Mouse (Mus musculus): ENCODE measurements around the gene Ift52. TPM values are rescaled to one million over a fixed set of nuclear protein-coding genes. Genes with fewer than 3 reads are reported as not detected.
"Not testable (repeated sequence)": the region's sequence is repeated elsewhere in the genome, so short reads cannot be mapped to it uniquely, and the experiment has no call there.

The Ift52 gene
- polyA plus RNA-seq, 1 experiment from 2014 or later, result 42.6 TPM

DNA sequence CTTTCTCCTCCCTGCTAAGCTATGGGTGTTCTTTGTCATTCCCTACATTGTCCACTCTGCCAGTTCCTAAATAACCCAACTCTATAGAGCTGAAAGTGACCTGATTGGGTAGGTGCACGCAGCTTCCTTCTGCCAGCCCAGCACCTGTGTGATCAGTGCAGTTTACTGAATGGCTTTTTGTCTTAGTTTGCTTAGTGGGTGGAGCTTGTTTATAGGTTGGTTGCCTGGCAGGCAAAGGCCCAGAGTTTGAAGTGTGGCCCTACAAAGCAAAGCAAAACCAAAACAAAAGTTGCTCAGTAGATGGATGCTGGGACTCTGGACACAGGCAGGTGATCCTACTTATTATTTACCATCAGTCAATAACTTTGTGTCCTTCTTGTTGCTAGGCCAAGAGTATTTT, 34.5 kb downstream of the Ift52 start:
- Histone ChIP-seq H3K4me1 (ENCODE audit: control insufficient read depth, insufficient read depth, low read length) (peaks cover 16% of the 10 kb centered on the region), H3K27ac (ENCODE audit: low read depth, low read length) (no peak overlapping the region), H3K27me3 (replicated peaks; ENCODE audit: control insufficient read depth, insufficient read depth, low read length) (no peaks in the 10 kb centered on the region), H3K9me3 (replicated peaks; ENCODE audit: control insufficient read depth, low read length) (no peaks in the 10 kb centered on the region), H3K4me3 (ENCODE audit: low read depth, low read length) (no peak overlapping the region), H3K9ac (ENCODE audit: low read length) (no peak overlapping the region), H3K36me3 (ENCODE audit: control insufficient read depth, insufficient read depth, low read length) (peaks cover 7% of the 10 kb centered on the region; the same call in 1 of the 2 replicates), H3K4me2 (ENCODE audit: low read length) (no peak overlapping the region)
- WGBS, result 57% methylated on average over 1 of the region's 1 CpGs
- no peak for DNase-seq (ENCODE audit: low spot score)
- ATAC-seq, result no peak

DNA sequence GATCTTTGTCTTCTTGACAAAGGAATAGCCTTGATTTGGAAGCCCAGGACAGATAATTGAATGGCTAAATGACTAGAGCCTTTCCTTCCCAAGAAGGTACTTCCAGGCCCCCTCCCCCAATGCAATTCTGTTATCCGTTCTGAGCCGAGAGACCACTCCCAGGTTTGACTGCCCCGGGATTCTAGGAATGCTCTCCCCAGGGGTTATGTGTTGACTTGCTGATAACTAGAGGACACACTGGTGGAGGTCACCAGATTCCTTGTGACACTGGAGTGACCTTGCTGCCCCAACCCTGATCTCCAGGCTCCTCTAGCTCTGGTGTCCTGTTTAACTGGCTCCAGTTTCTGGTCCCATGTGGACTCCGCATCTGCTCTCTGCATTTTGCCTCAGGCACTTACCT, 34.9 kb downstream of the Ift52 start:
- Histone ChIP-seq H3K27ac (ENCODE audit: low read depth, low read length) (no peak overlapping the region), H3K4me2 (ENCODE audit: low read length) (no peak overlapping the region), H3K4me1 (ENCODE audit: control insufficient read depth, insufficient read depth, low read length) (peaks cover 16% of the 10 kb centered on the region), H3K9ac (ENCODE audit: low read length) (no peak overlapping the region), H3K9me3 (replicated peaks; ENCODE audit: control insufficient read depth, low read length) (no peaks in the 10 kb centered on the region), H3K36me3 (ENCODE audit: control insufficient read depth, insufficient read depth, low read length) (peaks cover 4% of the 10 kb centered on the region; the same call in 1 of the 2 replicates), H3K4me3 (ENCODE audit: low read depth, low read length) (no peak overlapping the region), H3K27me3 (replicated peaks; ENCODE audit: control insufficient read depth, insufficient read depth, low read length) (no peaks in the 10 kb centered on the region)
- DNase-seq (ENCODE audit: low spot score), result no peak
- WGBS, result 33% methylated on average over 4 of the region's 4 CpGs
- no peak for ATAC-seq

DNA sequence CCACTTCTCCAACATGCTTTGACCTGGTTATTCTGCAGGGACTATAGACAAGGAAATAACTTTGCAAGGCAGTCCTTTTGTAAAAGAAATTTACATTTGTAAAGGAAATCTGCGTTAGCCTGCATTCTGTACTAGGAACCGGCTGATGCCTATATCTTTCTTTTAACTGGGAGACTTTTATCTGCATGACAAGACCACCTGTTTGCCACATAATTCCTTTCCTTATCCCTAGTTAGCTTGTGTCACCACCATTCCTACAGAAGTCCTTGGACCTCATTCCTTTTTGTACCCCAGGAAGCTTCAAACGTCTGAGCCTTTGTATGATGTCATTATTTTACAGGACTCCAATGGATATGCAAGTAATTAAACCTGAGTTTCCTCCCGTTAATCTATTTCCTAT, 35.7 kb downstream of the Ift52 start:
- H3K27ac ChIP-seq (ENCODE audit: low read depth, low read length), result no peak overlapping the region
- WGBS, result 31% methylated on average over 4 of the region's 4 CpGs
- H3K4me2 ChIP-seq (ENCODE audit: low read length), result no peak overlapping the region
- ATAC-seq, result no peak
- no peaks in the 10 kb centered on the region; the same call in 1 of the 2 replicates for H3K36me3 ChIP-seq (ENCODE audit: control insufficient read depth, insufficient read depth, low read length)
- no peak overlapping the region for H3K4me3 ChIP-seq (ENCODE audit: low read depth, low read length)
- H3K9me3 ChIP-seq (replicated peaks; ENCODE audit: control insufficient read depth, low read length), result no peaks in the 10 kb centered on the region
- peaks cover 16% of the 10 kb centered on the region for H3K4me1 ChIP-seq (ENCODE audit: control insufficient read depth, insufficient read depth, low read length)
- H3K9ac ChIP-seq (ENCODE audit: low read length), result no peak overlapping the region
- DNase-seq (ENCODE audit: low spot score), result no peak
- no peaks in the 10 kb centered on the region for H3K27me3 ChIP-seq (replicated peaks; ENCODE audit: control insufficient read depth, insufficient read depth, low read length)

DNA sequence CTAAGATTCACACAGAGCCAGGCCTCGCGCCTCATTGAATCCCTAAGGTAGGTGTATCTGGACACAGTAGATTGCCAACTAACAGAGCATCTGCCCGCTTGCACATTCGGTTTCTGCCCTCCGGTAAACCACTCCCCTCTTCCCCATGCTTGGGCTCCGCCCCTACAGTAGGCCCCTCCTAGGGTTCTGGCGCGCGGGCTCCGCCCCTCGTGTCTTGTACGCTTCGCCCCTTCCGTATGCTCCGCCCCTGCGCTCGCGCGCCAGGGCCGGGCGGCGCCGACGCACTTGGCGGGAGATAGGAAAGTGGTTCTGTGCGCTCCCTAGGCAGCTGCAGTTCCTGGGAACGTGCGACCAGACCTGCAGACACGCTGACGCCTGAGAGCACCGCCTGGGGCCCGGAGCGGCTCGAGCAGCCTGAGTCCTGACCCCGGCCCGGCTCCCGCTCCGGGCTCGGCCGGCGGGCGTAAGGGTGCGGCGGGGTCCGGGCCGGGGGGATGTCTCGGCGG, 37.2 kb downstream of the Ift52 start, which contains the start of gene Mybl2:
TSS of gene Mybl2 (plus strand) at position 353 of the 506 bp plus-strand sequence.
- DNase-seq (ENCODE audit: low spot score), result peak; percentile 98
- Histone ChIP-seq H3K27ac (ENCODE audit: low read depth, low read length) (no peak within 1 kb of the TSS), H3K4me1 (ENCODE audit: control insufficient read depth, insufficient read depth, low read length) (peaks cover 16% of the 10 kb centered on the region), H3K36me3 (ENCODE audit: control insufficient read depth, insufficient read depth, low read length) (no peaks in the 10 kb centered on the region), H3K27me3 (replicated peaks; ENCODE audit: control insufficient read depth, insufficient read depth, low read length) (no peaks in the 10 kb centered on the region), H3K4me3 (ENCODE audit: low read depth, low read length) (peak within 1 kb of the TSS; percentile 56), H3K9me3 (replicated peaks; ENCODE audit: control insufficient read depth, low read length) (no peaks in the 10 kb centered on the region), H3K9ac (ENCODE audit: low read length) (peak within 1 kb of the TSS; percentile 68), H3K4me2 (ENCODE audit: low read length) (peak within 1 kb of the TSS; percentile 99)
- ATAC-seq, result peak; percentile 100
- WGBS, result under 1% methylated on average over 48 of the region's 48 CpGs

DNA sequence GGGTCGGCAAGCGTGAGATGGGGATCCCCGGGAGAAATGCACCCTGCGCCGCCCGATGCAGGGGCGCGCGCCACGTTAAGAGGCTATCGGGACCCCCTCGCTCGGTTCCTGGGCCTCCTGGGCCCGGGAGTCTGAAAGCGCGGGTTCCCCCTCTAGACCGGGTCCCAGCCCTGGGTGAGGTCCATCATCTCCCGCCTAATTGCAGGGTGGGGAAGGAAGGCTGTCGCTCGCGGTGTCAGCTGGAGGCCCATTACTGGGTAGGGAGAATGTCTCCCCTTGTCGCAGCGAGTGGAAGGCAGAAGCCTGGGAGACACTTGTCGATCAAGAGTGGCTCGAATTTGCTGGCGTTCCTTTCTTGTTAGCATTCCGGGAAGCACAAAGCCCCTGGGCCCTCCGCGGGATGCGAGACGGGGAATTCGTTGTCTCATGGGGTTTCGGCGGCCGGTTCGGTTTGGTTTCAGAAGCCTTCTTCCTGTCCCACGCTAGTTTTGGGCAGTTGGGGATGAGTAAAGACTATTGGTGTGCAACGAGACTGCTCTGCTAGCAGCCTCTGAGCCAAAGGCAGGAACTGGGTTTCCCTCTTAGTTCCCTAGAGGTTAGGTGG, 37.8 kb downstream of the Ift52 start:
- Histone ChIP-seq H3K36me3 (ENCODE audit: control insufficient read depth, insufficient read depth, low read length) (no peaks in the 10 kb centered on the region), H3K4me3 (ENCODE audit: low read depth, low read length) (peak overlapping the region; percentile 56), H3K27me3 (replicated peaks; ENCODE audit: control insufficient read depth, insufficient read depth, low read length) (no peaks in the 10 kb centered on the region), H3K9me3 (replicated peaks; ENCODE audit: control insufficient read depth, low read length) (no peaks in the 10 kb centered on the region), H3K27ac (ENCODE audit: low read depth, low read length) (no peak overlapping the region), H3K4me1 (ENCODE audit: control insufficient read depth, insufficient read depth, low read length) (peaks cover 16% of the 10 kb centered on the region), H3K9ac (ENCODE audit: low read length) (peak overlapping the region; percentile 68), H3K4me2 (ENCODE audit: low read length) (peak overlapping the region; percentile 99)
- peak; percentile 14 for DNase-seq (ENCODE audit: low spot score)
- WGBS, result under 1% methylated on average over 34 of the region's 38 CpGs
- ATAC-seq, result peak; percentile 24

DNA sequence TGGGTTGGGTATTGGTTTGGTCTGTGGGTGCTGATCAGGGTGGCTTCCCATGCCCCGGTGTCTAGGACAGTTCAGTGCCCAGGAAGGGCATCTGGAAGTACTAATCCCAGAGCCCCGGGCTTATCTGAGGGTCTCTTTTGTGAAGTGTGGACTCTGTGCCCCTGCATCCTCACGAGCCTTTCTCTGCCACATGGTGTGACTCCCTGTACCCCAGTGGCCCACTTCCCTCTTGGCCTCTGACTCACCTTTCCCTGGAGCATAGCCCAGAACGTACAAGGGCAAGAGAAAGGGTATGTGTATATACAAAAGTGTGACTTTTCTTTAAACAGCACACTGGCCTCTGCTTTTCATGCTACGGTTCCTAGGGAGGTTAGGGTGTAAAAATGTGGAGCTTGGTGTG, 38.6 kb downstream of the Ift52 start:
- Histone ChIP-seq H3K36me3 (ENCODE audit: control insufficient read depth, insufficient read depth, low read length) (no peaks in the 10 kb centered on the region), H3K27me3 (replicated peaks; ENCODE audit: control insufficient read depth, insufficient read depth, low read length) (no peaks in the 10 kb centered on the region), H3K4me1 (ENCODE audit: control insufficient read depth, insufficient read depth, low read length) (peaks cover 16% of the 10 kb centered on the region), H3K9me3 (replicated peaks; ENCODE audit: control insufficient read depth, low read length) (no peaks in the 10 kb centered on the region), H3K9ac (ENCODE audit: low read length) (peak overlapping the region; percentile 68), H3K4me3 (ENCODE audit: low read depth, low read length) (peak overlapping the region; percentile 56; the same call in 1 of the 2 replicates), H3K27ac (ENCODE audit: low read depth, low read length) (no peak overlapping the region), H3K4me2 (ENCODE audit: low read length) (peak overlapping the region; percentile 99)
- ATAC-seq (no peak), DNase-seq (ENCODE audit: low spot score) (no peak)
- WGBS, result 28% methylated on average over 5 of the region's 5 CpGs

DNA sequence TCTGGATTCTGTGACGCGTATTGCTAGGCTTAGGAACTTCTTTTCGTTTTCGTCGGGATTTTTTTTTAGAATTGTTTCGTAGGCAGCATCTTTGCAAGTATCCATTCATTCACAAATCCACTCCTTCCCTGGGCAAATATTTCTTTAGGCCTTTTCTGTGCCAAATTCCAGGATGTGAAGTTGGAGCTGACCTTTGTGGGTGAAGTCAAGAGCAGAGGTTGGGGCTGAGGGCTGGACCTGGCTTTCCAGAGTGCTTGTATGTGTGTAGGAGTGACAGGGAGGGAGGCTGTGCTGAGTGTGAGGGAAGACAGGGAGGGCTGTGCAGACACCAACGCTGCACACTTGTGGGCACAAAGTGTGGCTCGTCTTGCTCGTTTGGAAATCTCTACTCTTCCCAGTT, 39.4 kb downstream of the Ift52 start:
- Histone ChIP-seq H3K9me3 (replicated peaks; ENCODE audit: control insufficient read depth, low read length) (no peaks in the 10 kb centered on the region), H3K9ac (ENCODE audit: low read length) (no peak overlapping the region), H3K27ac (ENCODE audit: low read depth, low read length) (no peak overlapping the region), H3K27me3 (replicated peaks; ENCODE audit: control insufficient read depth, insufficient read depth, low read length) (no peaks in the 10 kb centered on the region), H3K4me3 (ENCODE audit: low read depth, low read length) (no peak overlapping the region), H3K36me3 (ENCODE audit: control insufficient read depth, insufficient read depth, low read length) (no peaks in the 10 kb centered on the region), H3K4me2 (ENCODE audit: low read length) (no peak overlapping the region), H3K4me1 (ENCODE audit: control insufficient read depth, insufficient read depth, low read length) (peaks cover 16% of the 10 kb centered on the region)
- WGBS, result 88% methylated on average over 9 of the region's 9 CpGs
- ATAC-seq (no peak), DNase-seq (ENCODE audit: low spot score) (no peak)

DNA sequence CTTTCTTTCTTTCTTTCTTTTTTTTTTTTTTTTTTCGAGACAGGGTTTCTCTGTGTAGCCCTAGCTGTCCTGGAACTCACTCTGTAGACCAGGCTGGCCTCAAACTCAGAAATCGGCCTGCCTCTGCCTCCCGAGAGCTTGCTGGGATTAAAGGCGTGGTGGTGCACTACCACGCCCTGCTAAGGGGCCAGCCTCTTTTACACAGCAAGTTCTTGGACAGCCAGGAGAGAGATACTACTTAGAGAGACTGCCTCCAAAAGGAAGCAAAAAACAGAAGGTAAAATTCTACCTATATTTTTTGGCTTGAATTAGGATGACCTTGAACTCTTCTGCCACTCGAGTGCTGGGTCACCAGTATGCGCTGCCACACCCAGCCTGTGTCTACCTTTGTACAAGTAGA, 41.8 kb downstream of the Ift52 start:
- not testable (repeated sequence) for H3K27me3 ChIP-seq (replicated peaks; ENCODE audit: control insufficient read depth, insufficient read depth, low read length); H3K9me3 ChIP-seq (replicated peaks; ENCODE audit: control insufficient read depth, low read length); H3K4me2 ChIP-seq (ENCODE audit: low read length); H3K4me3 ChIP-seq (ENCODE audit: low read depth, low read length); H3K9ac ChIP-seq (ENCODE audit: low read length); ATAC-seq; DNase-seq (ENCODE audit: low spot score); H3K27ac ChIP-seq (ENCODE audit: low read depth, low read length); H3K36me3 ChIP-seq (ENCODE audit: control insufficient read depth, insufficient read depth, low read length)
- 91% methylated on average over 7 of the region's 7 CpGs for WGBS
- peaks cover 14% of the 10 kb centered on the region for H3K4me1 ChIP-seq (ENCODE audit: control insufficient read depth, insufficient read depth, low read length)

DNA sequence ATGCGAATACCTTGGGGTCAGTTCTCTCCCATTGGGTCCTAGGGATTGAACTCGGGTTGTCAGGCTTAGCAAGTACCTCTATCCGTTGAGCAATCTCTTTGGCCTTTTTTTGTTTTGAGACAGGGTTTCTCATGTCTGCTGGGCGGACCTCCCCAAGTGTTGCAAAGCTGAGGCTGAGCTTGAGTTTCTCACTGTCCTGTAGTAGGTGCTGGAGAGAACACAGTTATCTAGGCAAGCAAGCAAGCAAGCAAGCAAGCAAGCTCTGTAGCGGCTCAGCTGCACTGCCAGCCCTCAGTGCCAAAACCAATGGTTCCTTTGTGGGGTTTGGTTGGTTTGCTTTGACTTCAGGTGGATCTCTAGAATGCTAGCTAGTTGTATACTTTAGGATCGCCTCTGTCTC, 43.5 kb downstream of the Ift52 start:
- H3K4me2 ChIP-seq (ENCODE audit: low read length), result no peak overlapping the region
- H3K9ac ChIP-seq (ENCODE audit: low read length), result no peak overlapping the region
- H3K27me3 ChIP-seq (replicated peaks; ENCODE audit: control insufficient read depth, insufficient read depth, low read length), result no peaks in the 10 kb centered on the region
- H3K4me1 ChIP-seq (ENCODE audit: control insufficient read depth, insufficient read depth, low read length), result 0 out of 2 replicates have a peak, but pooled peaks cover 3% of the 10 kb centered on the region
- no peak overlapping the region for H3K4me3 ChIP-seq (ENCODE audit: low read depth, low read length)
- no peaks in the 10 kb centered on the region; the same call in 1 of the 2 replicates for H3K36me3 ChIP-seq (ENCODE audit: control insufficient read depth, insufficient read depth, low read length)
- 84% methylated on average over 6 of the region's 6 CpGs for WGBS
- H3K9me3 ChIP-seq (replicated peaks; ENCODE audit: control insufficient read depth, low read length), result no peaks in the 10 kb centered on the region
- H3K27ac ChIP-seq (ENCODE audit: low read depth, low read length), result no peak overlapping the region
- ATAC-seq, result no peak
- no peak for DNase-seq (ENCODE audit: low spot score)

Measured in forebrain, embryonic 14.5 days (tissue).